Mouse (Mus musculus) kidney, adult 11 months (tissue): Measurements from ENCODE around the gene Eva1b.
"Not testable (repeated sequence)": the region's sequence is repeated elsewhere in the genome, so short reads cannot be mapped to it uniquely, and the experiment has no call there.

Source experiments
- DNase-seq: peaks from one replicate; pipeline ENCODE4 v3.0.0; 2022

The Eva1b gene

GRCm38 (mm10) chr4:126157562-126157961 is 10.0 kb downstream of the Eva1b start:
- DNase-seq, result no peak

GRCm38 (mm10) chr4:126159455-126159854 is 11.9 kb downstream of the Eva1b start:
- no peak for DNase-seq

- DNase-seq, result no peak
Observed at GRCm38 (mm10) chr4:126160981-126161380, 13.4 kb downstream of the Eva1b start.

- no peak for DNase-seq
Observed at GRCm38 (mm10) chr4:126161456-126161855, 13.9 kb downstream of the Eva1b start.

GRCm38 (mm10) chr4:126161986-126162385 is 14.4 kb downstream of the Eva1b start:
- no peak for DNase-seq

- DNase-seq, result peak; percentile 93
Observed at GRCm38 (mm10) chr4:126162544-126163066, 15.1 kb downstream of the Eva1b start.

- peak; percentile 60 for DNase-seq
Observed at GRCm38 (mm10) chr4:126163067-126163659, 15.6 kb downstream of the Eva1b start, which contains the start of gene Sh3d21. TSS of gene Sh3d21 (minus strand) at chr4:126163491.

- DNase-seq, result peak; percentile 63
Observed at GRCm38 (mm10) chr4:126163685-126164084, 16.1 kb downstream of the Eva1b start.

- not testable (repeated sequence) for DNase-seq
Observed at GRCm38 (mm10) chr4:126165092-126165491, 17.5 kb downstream of the Eva1b start.

- peak; percentile 77 for DNase-seq
Observed at GRCm38 (mm10) chr4:126166084-126166483, 18.5 kb downstream of the Eva1b start.

GRCm38 (mm10) chr4:126168851-126169250 is 21.3 kb downstream of the Eva1b start:
- DNase-seq, result no peak

GRCm38 (mm10) chr4:126170737-126171136 is 23.2 kb downstream of the Eva1b start:
- DNase-seq, result not testable (repeated sequence)

- no peak for DNase-seq
Observed at GRCm38 (mm10) chr4:126173800-126174199, 26.3 kb downstream of the Eva1b start.

- not testable (repeated sequence) for DNase-seq
Observed at GRCm38 (mm10) chr4:126175980-126176379, 28.4 kb downstream of the Eva1b start.

GRCm38 (mm10) chr4:126181170-126181957 is 33.8 kb downstream of the Eva1b start:
- DNase-seq, result no peak

GRCm38 (mm10) chr4:126183034-126183433 is 35.5 kb downstream of the Eva1b start:
- DNase-seq, result no peak

- no peak for DNase-seq
Observed at GRCm38 (mm10) chr4:126187096-126187495, 39.6 kb downstream of the Eva1b start.

GRCm38 (mm10) chr4:126190636-126191035 is 43.1 kb downstream of the Eva1b start:
- no peak for DNase-seq

- no peak for DNase-seq
Observed at GRCm38 (mm10) chr4:126194216-126194615, 46.7 kb downstream of the Eva1b start.

GRCm38 (mm10) chr4:126194916-126195315 is 47.4 kb downstream of the Eva1b start:
- no peak for DNase-seq

- peak; percentile 23 for DNase-seq
Observed at GRCm38 (mm10) chr4:126197485-126197884, 49.9 kb downstream of the Eva1b start.
